Mouse (Mus musculus): Measurements from ENCODE around the gene P3h4. TPM values are rescaled to one million over a fixed set of nuclear protein-coding genes. Genes with fewer than 3 reads are reported as not detected.

Gene P3h4
- polyA plus RNA-seq, 1 experiment, result 13.3 TPM

DNA sequence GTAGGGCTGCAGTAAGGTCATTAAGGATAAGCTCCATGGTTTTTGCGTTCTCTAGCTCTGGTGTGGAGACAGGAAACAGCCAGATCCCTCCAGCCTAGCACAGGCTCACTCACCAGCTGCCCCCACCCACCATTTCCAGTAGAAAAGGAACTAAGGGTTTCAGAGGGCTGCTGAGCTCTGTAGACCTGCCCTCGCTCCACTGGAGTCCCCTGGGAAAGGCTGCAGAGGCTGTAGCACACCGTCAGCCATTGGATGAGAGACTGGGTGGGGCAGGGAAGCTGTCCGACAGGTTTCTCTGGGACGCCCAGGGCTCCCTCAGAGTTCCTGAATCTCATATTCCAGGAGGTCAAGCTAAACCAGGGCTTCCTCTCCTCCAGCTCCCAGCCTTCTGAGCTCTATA is 28.1 kb downstream of the P3h4 start:
- H3K36me3 ChIP-seq (ENCODE audit: control insufficient read depth, insufficient read depth, low read length, poor library complexity, severe bottlenecking), result 0 out of 2 replicates have a peak, but pooled peaks cover 4% of the 10 kb centered on the region
- no peak overlapping the region for H3K9ac ChIP-seq (ENCODE audit: low read depth, poor library complexity, severe bottlenecking)
- H3K4me3 ChIP-seq (ENCODE audit: low read depth, low read length), result no peak overlapping the region
- no peaks in the 10 kb centered on the region for H3K27me3 ChIP-seq (ENCODE audit: control insufficient read depth, insufficient read depth, low read length, poor library complexity, severe bottlenecking)
- TF ChIP-seq EP300 (IDR thresholded peaks at IDR 0.05; ENCODE audit: insufficient read depth, low read depth, low read length) (peak; percentile 90), POLR2A (IDR thresholded peaks at IDR 0.05; ENCODE audit: insufficient read depth, low read length) (no peak), CTCF (IDR thresholded peaks at IDR 0.05; ENCODE audit: low read depth, low read length) (no peak)
- H3K4me1 ChIP-seq (ENCODE audit: control insufficient read depth, insufficient read depth, low read length), result peaks cover 21% of the 10 kb centered on the region
- no peaks in the 10 kb centered on the region for H3K9me3 ChIP-seq (replicated peaks; ENCODE audit: control insufficient read depth, insufficient read depth, low read length, poor library complexity, severe bottlenecking)
- peak overlapping the region; percentile 95 for H3K27ac ChIP-seq (ENCODE audit: insufficient read depth, low read length)

DNA sequence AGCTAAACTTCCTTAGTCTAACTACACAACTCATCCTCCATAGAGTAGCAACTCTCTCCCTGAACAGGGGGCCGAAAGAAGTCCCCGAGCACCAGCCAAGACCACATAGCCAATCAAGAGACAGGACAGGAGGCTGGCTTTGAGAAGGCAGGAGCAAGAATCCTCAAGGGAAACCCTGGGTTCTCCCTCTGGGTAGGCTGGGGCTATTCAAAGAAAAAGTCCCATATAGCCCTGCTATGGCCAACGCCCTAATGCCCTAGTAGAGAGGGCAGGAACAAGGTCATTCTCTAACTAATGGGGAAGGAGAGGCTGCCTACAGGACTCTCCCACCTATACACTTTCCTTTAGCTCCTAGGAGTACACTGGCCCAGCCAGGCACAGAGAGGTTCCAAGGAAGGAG is 29.6 kb downstream of the P3h4 start:
- TF ChIP-seq POLR2A (IDR thresholded peaks at IDR 0.05; ENCODE audit: insufficient read depth, low read length), result no peak
- TF ChIP-seq EP300 (IDR thresholded peaks at IDR 0.05; ENCODE audit: insufficient read depth, low read depth, low read length), result no peak
- TF ChIP-seq CTCF (IDR thresholded peaks at IDR 0.05; ENCODE audit: low read depth, low read length), result no peak
- H3K9ac ChIP-seq (ENCODE audit: low read depth, poor library complexity, severe bottlenecking), result no peak overlapping the region
- H3K9me3 ChIP-seq (replicated peaks; ENCODE audit: control insufficient read depth, insufficient read depth, low read length, poor library complexity, severe bottlenecking), result no peaks in the 10 kb centered on the region
- H3K36me3 ChIP-seq (ENCODE audit: control insufficient read depth, insufficient read depth, low read length, poor library complexity, severe bottlenecking), result peaks cover 8% of the 10 kb centered on the region; the same call in 1 of the 2 replicates
- peak overlapping the region; percentile 83 for H3K27ac ChIP-seq (ENCODE audit: insufficient read depth, low read length)
- no peaks in the 10 kb centered on the region for H3K27me3 ChIP-seq (ENCODE audit: control insufficient read depth, insufficient read depth, low read length, poor library complexity, severe bottlenecking)
- peaks cover 16% of the 10 kb centered on the region for H3K4me1 ChIP-seq (ENCODE audit: control insufficient read depth, insufficient read depth, low read length)
- H3K4me3 ChIP-seq (ENCODE audit: low read depth, low read length), result no peak overlapping the region

DNA sequence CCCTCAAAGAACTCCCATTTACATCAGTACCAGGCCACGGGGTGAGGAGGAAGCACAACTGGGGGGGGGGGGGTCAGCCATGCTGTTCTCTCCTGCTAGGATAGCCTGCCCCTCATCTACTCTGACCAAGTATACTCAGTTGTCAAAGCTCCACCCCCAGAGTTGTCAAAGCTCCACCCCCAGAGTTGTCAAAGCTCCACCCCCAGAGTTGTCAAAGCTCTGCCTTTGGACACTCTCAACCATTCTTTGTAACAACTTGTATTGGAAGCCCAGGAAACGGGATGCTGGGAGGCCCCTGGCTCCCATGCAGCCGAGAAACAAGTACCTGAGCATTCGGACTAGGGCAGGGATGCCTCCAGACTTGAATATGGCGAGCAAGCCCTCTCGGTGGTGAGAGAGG is 32.0 kb downstream of the P3h4 start:
- no peak overlapping the region for H3K4me3 ChIP-seq (ENCODE audit: low read depth, low read length)
- H3K9ac ChIP-seq (ENCODE audit: low read depth, poor library complexity, severe bottlenecking), result no peak overlapping the region
- H3K4me1 ChIP-seq (ENCODE audit: control insufficient read depth, insufficient read depth, low read length), result peaks cover 11% of the 10 kb centered on the region
- no peaks in the 10 kb centered on the region for H3K9me3 ChIP-seq (replicated peaks; ENCODE audit: control insufficient read depth, insufficient read depth, low read length, poor library complexity, severe bottlenecking)
- H3K27me3 ChIP-seq (ENCODE audit: control insufficient read depth, insufficient read depth, low read length, poor library complexity, severe bottlenecking), result no peaks in the 10 kb centered on the region
- no peak overlapping the region for H3K27ac ChIP-seq (ENCODE audit: insufficient read depth, low read length)
- H3K36me3 ChIP-seq (ENCODE audit: control insufficient read depth, insufficient read depth, low read length, poor library complexity, severe bottlenecking), result peaks cover 8% of the 10 kb centered on the region
- TF ChIP-seq POLR2A (IDR thresholded peaks at IDR 0.05; ENCODE audit: insufficient read depth, low read length) (no peak), CTCF (IDR thresholded peaks at IDR 0.05; ENCODE audit: low read depth, low read length) (no peak), EP300 (IDR thresholded peaks at IDR 0.05; ENCODE audit: insufficient read depth, low read depth, low read length) (no peak)

DNA sequence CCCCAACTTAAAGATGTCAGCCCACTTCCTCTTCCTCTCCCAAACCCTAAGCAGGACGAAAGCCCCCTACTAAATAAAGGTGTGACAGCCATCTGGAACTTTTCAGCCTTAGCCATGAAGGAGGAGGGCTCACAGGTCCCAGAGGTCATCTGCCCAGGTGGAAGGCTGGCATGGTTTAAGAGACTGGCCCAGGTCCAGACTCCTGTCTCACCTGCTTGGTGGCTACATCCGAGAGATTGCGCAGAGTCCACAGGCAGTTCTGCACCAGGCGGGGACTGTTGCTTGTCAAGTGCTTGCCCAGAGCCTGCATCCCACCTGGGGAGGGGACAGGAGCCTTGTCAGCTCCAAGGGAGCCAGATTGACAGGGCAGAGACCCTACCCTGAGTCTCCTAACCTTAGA is 35.3 kb downstream of the P3h4 start:
- H3K36me3 ChIP-seq (ENCODE audit: control insufficient read depth, insufficient read depth, low read length, poor library complexity, severe bottlenecking), result peaks cover 7% of the 10 kb centered on the region
- H3K9ac ChIP-seq (ENCODE audit: low read depth, poor library complexity, severe bottlenecking), result no peak overlapping the region
- H3K4me1 ChIP-seq (ENCODE audit: control insufficient read depth, insufficient read depth, low read length), result no peaks in the 10 kb centered on the region
- TF ChIP-seq CTCF (IDR thresholded peaks at IDR 0.05; ENCODE audit: low read depth, low read length), result no peak
- no peaks in the 10 kb centered on the region for H3K27me3 ChIP-seq (ENCODE audit: control insufficient read depth, insufficient read depth, low read length, poor library complexity, severe bottlenecking)
- H3K9me3 ChIP-seq (replicated peaks; ENCODE audit: control insufficient read depth, insufficient read depth, low read length, poor library complexity, severe bottlenecking), result no peaks in the 10 kb centered on the region
- no peak overlapping the region for H3K27ac ChIP-seq (ENCODE audit: insufficient read depth, low read length)
- H3K4me3 ChIP-seq (ENCODE audit: low read depth, low read length), result no peak overlapping the region

DNA sequence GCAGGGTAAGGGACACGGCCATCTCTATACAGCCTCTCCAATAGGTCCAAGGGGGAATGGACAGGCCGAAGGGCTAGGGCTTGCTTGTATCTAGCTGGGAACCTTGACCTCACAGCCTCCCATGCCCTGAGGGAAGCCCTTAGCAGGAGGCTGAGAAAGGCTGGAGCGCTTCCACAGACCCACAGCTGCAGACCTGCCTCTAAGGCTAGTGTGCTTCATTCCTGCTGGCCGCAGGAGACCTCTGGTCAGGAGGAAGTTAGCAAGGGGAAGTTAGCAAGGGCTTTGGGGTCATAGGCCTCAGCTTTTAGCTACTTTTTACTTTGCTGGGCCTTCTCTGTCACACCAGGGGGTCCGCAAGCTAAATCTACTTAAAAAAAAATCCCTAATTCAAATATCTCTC is 36.2 kb downstream of the P3h4 start:
- TF ChIP-seq CTCF (IDR thresholded peaks at IDR 0.05; ENCODE audit: low read depth, low read length), result no peak
- TF ChIP-seq EP300 (IDR thresholded peaks at IDR 0.05; ENCODE audit: insufficient read depth, low read depth, low read length), result no peak
- TF ChIP-seq POLR2A (IDR thresholded peaks at IDR 0.05; ENCODE audit: insufficient read depth, low read length), result no peak
- H3K27me3 ChIP-seq (ENCODE audit: control insufficient read depth, insufficient read depth, low read length, poor library complexity, severe bottlenecking), result no peaks in the 10 kb centered on the region
- peaks cover 8% of the 10 kb centered on the region for H3K36me3 ChIP-seq (ENCODE audit: control insufficient read depth, insufficient read depth, low read length, poor library complexity, severe bottlenecking)
- no peak overlapping the region for H3K27ac ChIP-seq (ENCODE audit: insufficient read depth, low read length)
- no peak overlapping the region for H3K4me3 ChIP-seq (ENCODE audit: low read depth, low read length)
- H3K9ac ChIP-seq (ENCODE audit: low read depth, poor library complexity, severe bottlenecking), result no peak overlapping the region
- no peaks in the 10 kb centered on the region for H3K4me1 ChIP-seq (ENCODE audit: control insufficient read depth, insufficient read depth, low read length)
- H3K9me3 ChIP-seq (replicated peaks; ENCODE audit: control insufficient read depth, insufficient read depth, low read length, poor library complexity, severe bottlenecking), result no peaks in the 10 kb centered on the region

DNA sequence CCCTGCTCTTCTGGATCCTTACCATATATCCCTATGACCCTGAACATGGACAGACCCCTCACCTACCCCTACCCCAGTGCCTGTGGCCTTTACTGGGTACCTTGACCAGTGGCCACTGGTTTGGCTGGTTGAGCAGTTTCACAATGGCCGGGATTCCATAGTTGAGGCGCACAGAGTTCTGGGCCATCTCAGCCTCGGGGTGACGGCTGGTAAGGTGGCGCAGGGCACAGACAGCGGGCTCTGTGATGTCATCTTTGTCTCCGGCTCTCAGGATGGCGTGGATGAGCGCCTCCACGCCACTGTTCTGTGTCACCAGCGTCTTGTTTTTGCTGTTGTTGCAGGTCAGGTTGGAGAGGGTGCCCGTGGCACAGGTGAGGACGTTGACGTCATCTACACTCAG is 36.6 kb downstream of the P3h4 start:
- H3K27me3 ChIP-seq (ENCODE audit: control insufficient read depth, insufficient read depth, low read length, poor library complexity, severe bottlenecking), result no peaks in the 10 kb centered on the region
- TF ChIP-seq EP300 (IDR thresholded peaks at IDR 0.05; ENCODE audit: insufficient read depth, low read depth, low read length) (no peak), POLR2A (IDR thresholded peaks at IDR 0.05; ENCODE audit: insufficient read depth, low read length) (no peak), CTCF (IDR thresholded peaks at IDR 0.05; ENCODE audit: low read depth, low read length) (no peak)
- H3K27ac ChIP-seq (ENCODE audit: insufficient read depth, low read length), result peak overlapping the region; percentile 97; the same call in 1 of the 2 replicates
- no peak overlapping the region for H3K4me3 ChIP-seq (ENCODE audit: low read depth, low read length)
- H3K9ac ChIP-seq (ENCODE audit: low read depth, poor library complexity, severe bottlenecking), result no peak overlapping the region
- H3K4me1 ChIP-seq (ENCODE audit: control insufficient read depth, insufficient read depth, low read length), result no peaks in the 10 kb centered on the region
- H3K9me3 ChIP-seq (replicated peaks; ENCODE audit: control insufficient read depth, insufficient read depth, low read length, poor library complexity, severe bottlenecking), result no peaks in the 10 kb centered on the region
- H3K36me3 ChIP-seq (ENCODE audit: control insufficient read depth, insufficient read depth, low read length, poor library complexity, severe bottlenecking), result peaks cover 8% of the 10 kb centered on the region
